Mouse (Mus musculus): ENCODE data around the gene Bmp2k.
A peak's percentile ranks its signal among the peaks of the same experiment; 100 is the strongest.

Bmp2k gene

DNA sequence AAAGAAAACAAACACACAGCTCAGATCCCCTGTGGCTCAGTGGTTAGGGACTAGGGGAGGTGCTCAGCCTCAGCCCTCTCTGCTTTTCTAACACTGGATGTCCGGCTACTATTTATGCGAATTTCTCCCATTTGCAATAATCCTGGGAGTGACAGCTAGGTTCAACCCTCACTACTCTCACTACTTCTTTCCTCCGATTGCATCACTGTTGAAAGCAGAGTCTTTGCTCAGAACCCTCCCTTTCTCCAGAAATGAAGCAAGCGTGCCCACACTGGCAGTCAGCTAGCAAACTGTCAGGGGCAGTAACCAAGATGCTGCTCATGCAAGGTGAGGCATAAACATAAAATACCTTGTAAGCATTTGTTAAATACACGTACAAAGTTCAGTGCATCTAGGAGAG, 110.8 kb downstream of the Bmp2k start:
- no peak for DNase-seq (ENCODE audit: low spot score)

DNA sequence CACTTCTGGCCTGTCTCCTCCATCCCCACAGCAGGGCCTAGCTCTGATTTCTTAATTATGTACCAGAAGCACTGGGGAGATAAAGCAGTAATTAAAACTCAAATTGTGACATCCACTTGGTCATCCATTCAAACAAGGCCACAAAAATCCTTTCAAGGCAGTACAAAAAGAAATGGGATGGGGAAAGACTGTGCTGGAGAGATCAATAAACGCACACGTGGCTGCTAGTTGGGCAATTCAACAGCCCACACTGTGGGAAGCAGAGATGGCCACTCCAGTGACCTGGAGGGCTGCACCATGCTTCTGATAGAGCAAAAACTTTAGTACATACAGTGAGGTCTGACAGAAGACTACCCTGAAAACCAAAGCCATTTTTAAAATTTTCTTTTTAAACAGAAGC, 112.6 kb downstream of the Bmp2k start:
- no peak for DNase-seq (ENCODE audit: low spot score)

DNA sequence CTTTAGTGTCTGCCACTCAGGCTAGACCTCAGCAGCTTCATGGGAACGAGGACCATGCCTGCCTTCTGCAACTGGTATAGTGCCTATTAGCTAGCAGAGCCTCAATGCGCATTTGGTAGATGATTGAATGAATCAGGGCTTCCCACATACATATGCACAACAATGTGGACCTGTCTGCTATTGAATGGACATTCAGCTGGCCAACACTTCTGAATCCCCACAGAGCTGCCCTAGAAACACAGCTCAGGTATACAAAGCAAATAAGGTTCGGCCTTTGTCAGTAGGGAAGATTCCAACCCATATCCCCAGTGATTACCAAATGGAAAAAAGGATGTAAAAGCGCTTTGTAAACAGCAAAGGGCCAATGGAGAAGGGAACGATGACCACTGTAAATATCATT, 113.2 kb downstream of the Bmp2k start:
- DNase-seq (ENCODE audit: low spot score): no peak

DNA sequence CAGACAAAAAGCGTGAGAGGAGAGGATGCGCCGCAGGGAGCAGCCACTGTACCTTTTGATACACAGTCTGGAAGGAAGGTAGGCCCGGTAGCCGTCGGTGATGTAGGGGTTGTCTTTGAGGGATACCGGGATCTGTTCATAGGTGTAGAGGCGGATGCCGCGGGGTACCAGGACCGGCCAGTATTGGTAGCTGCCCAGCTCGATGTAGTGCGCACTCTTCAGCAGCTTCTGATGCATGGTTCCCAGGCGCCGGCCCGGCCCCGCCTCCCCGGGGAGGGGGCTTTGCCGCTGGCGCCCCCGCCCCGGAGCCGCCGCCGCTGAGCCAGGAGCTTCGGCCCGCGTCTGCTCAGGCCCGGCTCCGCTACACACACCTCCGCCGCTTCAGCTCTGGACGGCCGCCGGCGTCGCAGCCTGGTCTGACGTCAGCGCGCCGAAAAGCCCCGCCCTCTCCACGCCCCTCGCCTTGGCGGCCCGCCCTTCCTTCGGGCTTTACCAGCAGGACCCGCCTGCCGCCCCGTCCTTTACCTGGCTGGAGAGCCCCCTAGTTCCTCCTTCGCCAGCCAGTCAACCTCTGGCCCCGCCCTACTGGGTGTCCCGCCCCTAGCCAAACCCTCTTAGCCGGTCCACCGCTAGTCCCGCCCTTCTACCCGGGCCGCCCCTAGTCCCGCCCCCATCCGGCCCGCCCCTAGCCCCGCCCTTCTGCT, 113.9 kb downstream of the Bmp2k start, which contains the start of gene Paqr3:
Gene Paqr3 (minus strand): TSS at position 390 of the 704 bp plus-strand sequence.
- peak; percentile 96 for DNase-seq (ENCODE audit: low spot score)

DNA sequence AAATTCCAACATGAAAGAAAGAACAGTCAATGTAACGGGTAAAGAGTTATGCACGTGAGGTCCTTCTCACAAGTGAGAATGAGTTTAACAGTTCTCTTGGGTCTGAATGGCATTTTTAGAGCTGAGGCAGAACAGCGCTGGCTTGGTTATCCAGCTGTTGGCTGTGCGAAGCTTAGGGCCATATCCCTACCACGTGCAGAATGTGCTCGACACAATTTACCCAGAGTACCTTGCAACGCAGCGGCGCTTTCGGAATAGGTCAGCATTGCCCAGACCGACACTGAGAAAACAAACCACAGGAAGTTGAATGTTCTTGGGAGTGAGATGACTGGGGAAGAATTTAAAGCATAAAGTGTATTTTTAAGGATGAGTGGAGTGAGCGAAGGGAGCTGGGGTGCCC, 127.5 kb downstream of the Bmp2k start:
- no peak for DNase-seq (ENCODE audit: low spot score)

DNA sequence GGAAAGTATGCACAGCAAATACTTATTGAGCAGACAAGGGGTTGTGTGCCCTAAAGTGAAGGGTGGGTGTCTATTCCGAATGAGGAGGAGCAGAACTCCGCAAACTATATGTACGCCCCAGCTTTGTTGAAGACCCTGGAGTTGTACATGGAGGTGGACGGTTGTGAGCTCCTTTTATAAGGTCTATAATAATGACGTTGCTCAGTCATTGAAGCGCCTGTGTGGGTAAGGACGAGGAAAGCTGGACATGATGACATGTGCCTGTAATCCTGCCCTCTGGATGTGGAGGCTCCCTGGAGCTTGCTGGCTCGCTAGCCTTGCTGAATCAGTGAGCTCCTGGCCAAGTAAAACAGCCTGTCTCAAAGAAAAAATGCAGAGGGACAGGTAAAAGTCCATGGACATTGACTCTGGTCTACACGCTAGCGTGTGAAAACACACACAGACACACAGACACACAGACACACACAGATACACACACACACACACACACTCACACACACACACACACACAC, 128.0 kb downstream of the Bmp2k start:
- DNase-seq (ENCODE audit: low spot score): no peak

DNA sequence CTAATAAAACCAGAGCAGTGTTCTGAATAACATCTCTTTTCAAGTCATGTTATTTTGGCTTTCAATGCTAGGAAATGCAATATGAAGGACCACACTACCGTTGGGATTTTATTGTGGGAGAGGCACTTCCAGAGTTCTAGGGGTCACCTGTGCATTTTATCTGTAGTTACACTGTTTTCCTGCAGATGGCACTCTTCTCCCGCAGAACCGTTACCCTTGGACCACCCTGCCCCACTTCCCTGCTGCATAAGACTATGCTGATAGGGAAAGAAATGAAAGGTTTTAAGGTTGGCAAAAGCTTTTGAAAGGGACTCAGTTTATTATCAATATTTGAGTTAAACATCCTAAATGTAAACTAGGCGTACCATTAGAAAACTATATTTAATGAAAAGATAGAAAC, 128.5 kb downstream of the Bmp2k start:
- DNase-seq (ENCODE audit: low spot score): peak; percentile 80

DNA sequence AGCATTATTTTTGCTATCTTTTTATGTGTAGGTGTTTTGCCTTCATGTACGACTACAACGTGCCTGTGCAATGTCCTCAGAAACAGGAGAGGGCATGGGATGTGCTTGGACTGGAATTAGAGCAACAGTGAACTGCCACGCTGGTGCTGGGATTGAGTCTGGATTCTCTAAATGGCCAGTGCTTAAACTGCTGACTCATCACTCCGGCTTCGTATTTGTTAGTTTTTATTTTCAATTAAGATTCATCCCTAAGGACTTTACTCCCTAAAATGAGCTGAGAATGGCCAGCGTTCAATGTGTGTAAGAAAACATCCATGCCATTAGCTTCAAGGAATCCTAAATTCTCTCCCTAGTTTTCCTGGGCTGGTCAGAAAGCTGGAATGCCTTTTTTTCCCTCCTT, 129.8 kb downstream of the Bmp2k start:
- no peak for DNase-seq (ENCODE audit: low spot score)

DNA sequence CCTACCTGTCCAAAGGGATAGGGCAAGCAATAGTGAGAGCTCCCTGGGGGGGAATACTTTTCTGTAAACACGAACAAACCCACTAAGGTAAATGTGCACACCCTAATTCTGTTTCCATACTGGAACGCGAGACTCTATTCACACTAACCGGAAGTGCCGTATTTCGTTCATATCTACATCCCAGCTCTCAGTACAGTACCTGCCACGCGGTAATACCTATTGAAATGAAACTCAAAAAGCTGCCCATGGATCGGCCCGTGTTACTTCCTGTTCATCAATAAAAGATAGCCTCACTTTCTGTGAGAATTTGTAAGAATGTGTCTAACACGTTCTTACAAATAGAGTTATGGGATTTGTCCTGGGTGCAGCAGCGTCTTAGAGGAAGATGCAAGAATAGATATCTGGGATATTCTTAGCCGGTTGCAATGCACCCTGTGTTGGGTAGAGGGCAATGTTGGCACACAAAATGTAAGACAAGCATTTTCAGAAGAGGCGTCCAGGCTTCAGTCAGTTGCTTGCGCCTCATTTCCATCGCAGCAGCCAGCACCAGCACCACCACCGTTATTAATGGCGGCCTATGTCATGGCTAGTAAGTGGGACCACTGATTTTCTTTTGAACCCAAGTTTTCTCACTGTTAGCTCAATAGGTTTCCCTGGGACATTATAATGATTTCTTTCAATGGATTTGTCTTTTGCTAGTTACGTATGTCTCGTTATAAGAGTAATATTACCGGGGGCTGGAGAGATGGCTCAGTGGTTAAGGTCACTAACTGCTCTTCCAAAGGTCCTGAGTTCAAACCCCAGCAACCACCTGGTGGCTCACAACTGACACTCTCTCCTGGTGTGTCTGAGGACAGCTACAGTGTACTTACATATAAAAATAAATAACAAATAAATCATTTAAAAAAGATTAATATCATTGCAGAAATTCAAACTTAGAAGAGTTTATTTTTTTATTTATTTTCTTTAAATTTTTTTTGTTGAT, 131.0 kb downstream of the Bmp2k start:
- DNase-seq (ENCODE audit: low spot score): peak; percentile 88

DNA sequence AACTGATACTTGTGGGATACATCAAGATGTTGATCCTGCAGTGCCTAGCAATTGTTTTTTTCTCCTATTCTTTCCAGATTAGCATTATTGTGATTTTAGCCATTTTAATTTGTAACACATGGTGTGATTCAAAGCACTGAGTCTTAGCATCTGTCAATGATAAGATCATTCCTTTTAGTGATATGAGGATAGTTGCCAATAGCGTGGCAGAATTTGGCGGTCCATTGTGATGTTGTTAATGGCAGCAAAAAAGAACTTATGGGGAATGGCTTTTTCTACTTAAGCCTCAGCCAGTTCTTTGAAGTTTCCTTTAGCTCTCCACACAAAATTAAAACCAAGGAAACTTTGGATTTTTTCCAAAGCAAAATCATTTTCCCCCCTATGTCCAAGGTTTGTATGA, 132.1 kb downstream of the Bmp2k start:
- DNase-seq (ENCODE audit: low spot score): no peak

DNA sequence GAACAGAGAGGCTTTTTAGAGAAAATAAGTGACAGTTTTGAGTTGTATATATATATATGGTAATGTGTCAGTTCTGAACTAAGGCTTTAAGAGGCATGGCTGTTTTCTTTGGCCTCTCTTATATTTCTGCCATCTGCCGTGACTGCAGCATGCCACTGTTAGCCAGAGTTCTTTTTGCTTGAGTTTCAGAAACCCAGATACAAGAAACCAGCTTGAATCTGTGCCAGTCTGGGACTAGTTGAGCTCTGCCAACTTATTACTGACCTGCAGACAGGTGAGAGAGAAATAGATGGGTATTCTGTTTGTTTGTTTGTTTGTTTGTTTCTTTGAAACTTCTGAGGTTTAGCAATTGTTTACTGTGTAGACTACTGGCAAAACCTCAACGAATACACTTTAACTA, 137.8 kb downstream of the Bmp2k start:
- no peak for DNase-seq (ENCODE audit: low spot score)

All from embryo, embryonic 10 days (tissue).